ENCODE assay signal across 8 mouse cellular contexts in genomic region chr13:51847979-51848480, GRCm38 (mm10). TPM values are rescaled to one million over a fixed set of nuclear protein-coding genes. Genes with fewer than 3 reads are reported as not detected.
DNase-seq lines count a peak whose midpoint lies in the region; ATAC-seq and TF ChIP-seq lines count a peak whose summit lies in the region.

No protein-coding gene starts in this region.

- peak overlapping the region; percentile 85 for H3K27ac ChIP-seq in forebrain, embryonic 11.5 days (ENCODE audit: low read depth, low read length)
- H3K27ac ChIP-seq in heart, embryonic 15.5 days = peak overlapping the region; percentile 95
- H3K27ac ChIP-seq in liver, embryonic 15.5 days (replicated peaks) = peak overlapping the region; percentile 93
- peak overlapping the region; percentile 82 for H3K27ac ChIP-seq in neural tube, embryonic 12.5 days
- peak overlapping the region; percentile 92 for H3K27ac ChIP-seq in stomach, postnatal 0 days (replicated peaks)

- H3K4me3 ChIP-seq in forebrain, embryonic 11.5 days (ENCODE audit: low read depth, low read length) = peak overlapping the region; percentile 54
- peak overlapping the region; percentile 79 for H3K4me3 ChIP-seq in heart, embryonic 15.5 days
- H3K4me3 ChIP-seq in liver, embryonic 15.5 days (replicated peaks) = peak overlapping the region; percentile 76
- peak overlapping the region; percentile 67 for H3K4me3 ChIP-seq in neural tube, embryonic 12.5 days
- peak overlapping the region; percentile 47 for H3K4me3 ChIP-seq in stomach, postnatal 0 days (ENCODE audit: low read depth, low read length)

- H3K9me3 ChIP-seq in forebrain, embryonic 11.5 days (ENCODE audit: control insufficient read depth, low read length) = no peaks in the 10 kb centered on the region
- no peaks in the 10 kb centered on the region for H3K9me3 ChIP-seq in heart, embryonic 15.5 days (replicated peaks)
- H3K9me3 ChIP-seq in liver, embryonic 15.5 days (replicated peaks) = no peaks in the 10 kb centered on the region
- H3K9me3 ChIP-seq in neural tube, embryonic 12.5 days = no peaks in the 10 kb centered on the region
- no peaks in the 10 kb centered on the region for H3K9me3 ChIP-seq in stomach, postnatal 0 days (ENCODE audit: control insufficient read depth, low read length)

- no peaks in the 10 kb centered on the region for H3K36me3 ChIP-seq in forebrain, embryonic 11.5 days (ENCODE audit: control insufficient read depth, insufficient read depth, low read length)
- no peaks in the 10 kb centered on the region for H3K36me3 ChIP-seq in heart, embryonic 15.5 days
- H3K36me3 ChIP-seq in liver, embryonic 15.5 days (replicated peaks) = no peaks in the 10 kb centered on the region
- H3K36me3 ChIP-seq in neural tube, embryonic 12.5 days = no peaks in the 10 kb centered on the region
- no peaks in the 10 kb centered on the region for H3K36me3 ChIP-seq in stomach, postnatal 0 days (ENCODE audit: control insufficient read depth, insufficient read depth, low read length)

- peak; percentile 74 for TF ChIP-seq CTCF in stomach, postnatal 0 days (IDR thresholded peaks at IDR 0.05; ENCODE audit: low read depth)

- WGBS in forebrain, embryonic 11.5 days = under 1% methylated on average over 31 of the region's 31 CpGs
- WGBS in heart, embryonic 15.5 days = under 1% methylated on average over 31 of the region's 31 CpGs
- WGBS in liver, embryonic 15.5 days (ENCODE audit: insufficient replicate concordance) = under 1% methylated on average over 31 of the region's 31 CpGs
- under 1% methylated on average over 31 of the region's 31 CpGs for WGBS in neural tube, embryonic 12.5 days
- WGBS in stomach, postnatal 0 days = under 1% methylated on average over 31 of the region's 31 CpGs

- H3K9ac ChIP-seq in forebrain, embryonic 11.5 days (ENCODE audit: low read length) = peak overlapping the region; percentile 79
- H3K9ac ChIP-seq in heart, embryonic 15.5 days = peak overlapping the region; percentile 87
- peak overlapping the region; percentile 87 for H3K9ac ChIP-seq in liver, embryonic 15.5 days
- peak overlapping the region; percentile 78 for H3K9ac ChIP-seq in neural tube, embryonic 12.5 days
- peak overlapping the region; percentile 89 for H3K9ac ChIP-seq in stomach, postnatal 0 days (ENCODE audit: low read length)

- no peak for TF ChIP-seq EP300 in stomach, postnatal 0 days (optimal IDR thresholded peaks at IDR 0.05)

- peak overlapping the region; percentile 83 for H3K4me2 ChIP-seq in forebrain, embryonic 11.5 days (ENCODE audit: low read depth, low read length, severe bottlenecking)
- peak overlapping the region; percentile 97 for H3K4me2 ChIP-seq in heart, embryonic 15.5 days
- H3K4me2 ChIP-seq in liver, embryonic 15.5 days = peak overlapping the region; percentile 98
- H3K4me2 ChIP-seq in neural tube, embryonic 12.5 days (replicated peaks) = peak overlapping the region; percentile 82
- H3K4me2 ChIP-seq in stomach, postnatal 0 days (replicated peaks; ENCODE audit: low read depth) = peak overlapping the region; percentile 98

- no peak; the same call in 1 of the 2 replicates for ATAC-seq in forebrain, embryonic 11.5 days (replicated peaks; ENCODE audit: low FRiP score)
- ATAC-seq in heart, embryonic 15.5 days (replicated peaks; ENCODE audit: insufficient number of reproducible peaks, insufficient read depth, low FRiP score, low read depth) = 0 out of 2 replicates have a peak, but pooled peaks have one; percentile 6
- ATAC-seq in liver, embryonic 15.5 days (ENCODE audit: insufficient read depth) = peak; percentile 43
- 0 out of 2 replicates have a peak, but pooled peaks have one; percentile 10 for ATAC-seq in neural tube, embryonic 12.5 days (ENCODE audit: low FRiP score, low read depth)
- ATAC-seq in stomach, postnatal 0 days (ENCODE audit: low FRiP score, low TSS enrichment) = peak; percentile 61

- DNase-seq in CD4-positive, CD25-positive, alpha-beta regulatory T cell, adult 2 months (ENCODE audit: low read depth, low spot score) = peak; percentile 82
- peak; percentile 63 for DNase-seq in c-Kit-negative CD71-positive TER-119-positive erythroid progenitor cells, embryonic 14.5 days (ENCODE audit: low read depth, low spot score)
- peak; percentile 90 for DNase-seq in forebrain, embryonic 11.5 days (ENCODE audit: low spot score)
- DNase-seq in kidney, postnatal 36 days = peak; percentile 80 to 89
- DNase-seq in stomach, postnatal 0 days (ENCODE audit: low spot score) = peak; percentile 87

- peaks cover 37% of the 10 kb centered on the region for H3K27me3 ChIP-seq in forebrain, embryonic 11.5 days (ENCODE audit: control insufficient read depth, insufficient read depth, low read length)
- H3K27me3 ChIP-seq in heart, embryonic 15.5 days = peaks cover 10% of the 10 kb centered on the region
- peaks cover 5% of the 10 kb centered on the region; the same call in 1 of the 2 replicates for H3K27me3 ChIP-seq in liver, embryonic 15.5 days
- peaks cover 26% of the 10 kb centered on the region for H3K27me3 ChIP-seq in neural tube, embryonic 12.5 days (replicated peaks)
- H3K27me3 ChIP-seq in stomach, postnatal 0 days (ENCODE audit: control insufficient read depth, insufficient read depth, low read length) = no peaks in the 10 kb centered on the region

- H3K4me1 ChIP-seq in forebrain, embryonic 11.5 days (replicated peaks; ENCODE audit: control insufficient read depth, insufficient read depth, low read length) = peaks cover 16% of the 10 kb centered on the region
- peaks cover 44% of the 10 kb centered on the region for H3K4me1 ChIP-seq in heart, embryonic 15.5 days (replicated peaks)
- peaks cover 75% of the 10 kb centered on the region for H3K4me1 ChIP-seq in liver, embryonic 15.5 days (replicated peaks)
- H3K4me1 ChIP-seq in neural tube, embryonic 12.5 days = peaks cover 45% of the 10 kb centered on the region
- H3K4me1 ChIP-seq in stomach, postnatal 0 days (replicated peaks; ENCODE audit: control insufficient read depth, insufficient read depth) = no peaks in the 10 kb centered on the region; the same call in none of the 2 replicates

RNA-seq across cellular contexts. Expression of gene Gadd45g, which starts 1.6 kb away (rescaled TPM):
- 157 and 169 TPM in 2 replicates for polyA plus RNA-seq in forebrain, embryonic 11.5 days (2014; fragmentation: Nextera tagmentation; extraction: Ambion mirVana)
- polyA plus RNA-seq in heart, embryonic 15.5 days (2015; fragmentation: Nextera tagmentation; extraction: Ambion mirVana) = 47.3 and 49.1 TPM in 2 replicates
- polyA plus RNA-seq in liver, embryonic 15.5 days (2015; fragmentation: Nextera tagmentation; extraction: Ambion mirVana) = 13.3 and 14.0 TPM in 2 replicates
- polyA plus RNA-seq in neural tube, embryonic 12.5 days (2016; fragmentation: Nextera tagmentation; extraction: Ambion mirVana) = 237 and 261 TPM in 2 replicates
- polyA plus RNA-seq in stomach, postnatal 0 days (2015; fragmentation: Nextera tagmentation; extraction: Ambion mirVana) = 37.1 and 39.1 TPM in 2 replicates

RNA-seq across cellular contexts. Expression of gene Sema4d, which starts 54.5 kb away (rescaled TPM):
- 8.3 and 8.4 TPM in 2 replicates for polyA plus RNA-seq in forebrain, embryonic 11.5 days (2014; fragmentation: Nextera tagmentation; extraction: Ambion mirVana)
- 14.7 and 19.8 TPM in 2 replicates for polyA plus RNA-seq in heart, embryonic 15.5 days (2015; fragmentation: Nextera tagmentation; extraction: Ambion mirVana)
- polyA plus RNA-seq in liver, embryonic 15.5 days (2015; fragmentation: Nextera tagmentation; extraction: Ambion mirVana) = 3.8 and 4.6 TPM in 2 replicates
- 8.5 and 9.9 TPM in 2 replicates for polyA plus RNA-seq in neural tube, embryonic 12.5 days (2016; fragmentation: Nextera tagmentation; extraction: Ambion mirVana)
- 6.7 and 8.0 TPM in 2 replicates for polyA plus RNA-seq in stomach, postnatal 0 days (2015; fragmentation: Nextera tagmentation; extraction: Ambion mirVana)
